Mouse (Mus musculus) thymus, adult 2 months (tissue): ENCODE measurements around the gene Dlgap1. TPM values are rescaled to one million over a fixed set of nuclear protein-coding genes. Genes with fewer than 3 reads are reported as not detected.

Source experiments
- DNase-seq: peaks from one replicate; pipeline ENCODE4 v3.0.0; 2021
- H3K27ac ChIP-seq: fragments of 200-500 bp; 2 replicates; pipeline ENCODE4 v1.5.1; 2012; ENCODE audit warnings: low read length, control low read depth; ENCODE audit not compliant: control insufficient read depth, insufficient read depth
- H3K27me3 ChIP-seq: fragments of 200-500 bp; 2 replicates; pipeline ENCODE4 v1.6.1; 2012; ENCODE audit warnings: mild to moderate bottlenecking, low read length, moderate library complexity, mixed read lengths; ENCODE audit not compliant: control insufficient read depth, insufficient read depth
- H3K36me3 ChIP-seq: fragments of 200-500 bp; 2 replicates; pipeline ENCODE4 v1.6.1; 2012; ENCODE audit warnings: mild to moderate bottlenecking, low read length, moderate library complexity; ENCODE audit not compliant: control insufficient read depth, insufficient read depth
- H3K4me1 ChIP-seq: fragments of 200-500 bp; replicated peaks from 2 replicates; pipeline ENCODE4 v1.6.1; 2012; ENCODE audit warnings: low read length; ENCODE audit not compliant: control insufficient read depth, insufficient read depth
- H3K4me3 ChIP-seq: fragments of 200-500 bp; 2 replicates; pipeline ENCODE4 v1.5.1; 2012; ENCODE audit warnings: mild to moderate bottlenecking, low read length, control low read depth, moderate library complexity; ENCODE audit not compliant: control insufficient read depth, insufficient read depth
- CTCF ChIP-seq: fragments of 200-500 bp; IDR thresholded peaks from 2 replicates; pipeline ENCODE4 v1.5.1; 2012; ENCODE audit warnings: mild to moderate bottlenecking, control low read depth, low read length, moderate library complexity, borderline replicate concordance; ENCODE audit not compliant: control insufficient read depth, poor library complexity, insufficient read depth; ENCODE audit errors: extremely low read depth
- POLR2A ChIP-seq: fragments of 200-500 bp; IDR thresholded peaks from 2 replicates; pipeline ENCODE4 v1.6.1; 2012; ENCODE audit warnings: mild to moderate bottlenecking, low read length, control low read depth, moderate library complexity; ENCODE audit not compliant: control insufficient read depth, poor library complexity, insufficient read depth; ENCODE audit errors: extremely low read depth
- WGBS: fragments of 180-500 bp; shearing (Covaris S2); methylation state at CpG from one replicate; pipeline ENCODE4 v1.1.7; 2018; 5-methylcytosine and 5-hydroxymethylcytosine counted together
- polyA plus RNA-seq: library from polyadenylated mRNA; depleted of rRNA; stranded (reverse); fragments of >200 nt; gene quantifications from 2 replicates; pipeline ENCODE4 v1.2.3, GENCODE M21; 2012

The Dlgap1 gene
- polyA plus RNA-seq, 1 experiment = 0.32 TPM

- Histone ChIP-seq H3K27ac (no peak overlapping the region), H3K36me3 (no peaks in the 10 kb centered on the region), H3K27me3 (no peaks in the 10 kb centered on the region), H3K4me1 (no peaks in the 10 kb centered on the region), H3K4me3 (no peak overlapping the region)
- WGBS = 88% methylated on average over 8 of the region's 8 CpGs
- no peak for DNase-seq
- TF ChIP-seq POLR2A (no peak), CTCF (no peak)
These were observed 493.4 kb downstream of the Dlgap1 start for GRCm38 (mm10) chr17:70462231-70462630.

GRCm38 (mm10) chr17:70462771-70463491, 494.1 kb downstream of the Dlgap1 start:
- 88% methylated on average over 8 of the region's 8 CpGs for WGBS
- H3K27me3 ChIP-seq = no peaks in the 10 kb centered on the region
- H3K4me3 ChIP-seq = no peak overlapping the region
- H3K27ac ChIP-seq = no peak overlapping the region
- DNase-seq = no peak
- no peaks in the 10 kb centered on the region for H3K4me1 ChIP-seq
- no peak for TF ChIP-seq POLR2A
- no peaks in the 10 kb centered on the region for H3K36me3 ChIP-seq

GRCm38 (mm10) chr17:70466413-70466812, 497.5 kb downstream of the Dlgap1 start:
- no peak overlapping the region for H3K4me3 ChIP-seq

GRCm38 (mm10) chr17:70470970-70471371, 502.1 kb downstream of the Dlgap1 start:
- DNase-seq = no peak
- H3K36me3 ChIP-seq = no peaks in the 10 kb centered on the region
- whole genome bisulfite sequencing = 83% methylated on average over 7 of the region's 7 CpGs
- H3K4me1 ChIP-seq = no peaks in the 10 kb centered on the region
- H3K4me3 ChIP-seq = no peak overlapping the region
- no peak overlapping the region for H3K27ac ChIP-seq
- TF ChIP-seq CTCF = no peak
- no peaks in the 10 kb centered on the region for H3K27me3 ChIP-seq

More at GRCm38 (mm10) chr17:70466413-70466812, 497.5 kb downstream of the Dlgap1 start:
- H3K27me3 ChIP-seq = no peaks in the 10 kb centered on the region
- no peaks in the 10 kb centered on the region for H3K4me1 ChIP-seq
- no peak overlapping the region for H3K27ac ChIP-seq
- no peak for TF ChIP-seq POLR2A
- no peak for TF ChIP-seq CTCF
- no peak for DNase-seq
- H3K36me3 ChIP-seq = no peaks in the 10 kb centered on the region
- 74% methylated on average over 4 of the region's 4 CpGs for WGBS

- H3K27ac ChIP-seq = no peak overlapping the region
- no peak for DNase-seq
- H3K27me3 ChIP-seq = no peaks in the 10 kb centered on the region
- no peak overlapping the region for H3K4me3 ChIP-seq
- H3K4me1 ChIP-seq = no peaks in the 10 kb centered on the region
- WGBS = 91% methylated on average over 7 of the region's 7 CpGs
- TF ChIP-seq CTCF (no peak), POLR2A (no peak)
- H3K36me3 ChIP-seq = no peaks in the 10 kb centered on the region
These were observed 503.3 kb downstream of the Dlgap1 start for GRCm38 (mm10) chr17:70472162-70472561.

- no peaks in the 10 kb centered on the region for H3K36me3 ChIP-seq
- 91% methylated on average over 4 of the region's 4 CpGs for WGBS
- no peaks in the 10 kb centered on the region for H3K4me1 ChIP-seq
- H3K4me3 ChIP-seq = no peak overlapping the region
- H3K27me3 ChIP-seq = no peaks in the 10 kb centered on the region
- no peak overlapping the region for H3K27ac ChIP-seq
- no peak for DNase-seq
- TF ChIP-seq POLR2A (no peak), CTCF (no peak)
These were observed 505.0 kb downstream of the Dlgap1 start for GRCm38 (mm10) chr17:70473871-70474270.

- Histone ChIP-seq H3K36me3 (no peaks in the 10 kb centered on the region), H3K4me3 (no peak overlapping the region), H3K4me1 (no peaks in the 10 kb centered on the region), H3K27me3 (no peaks in the 10 kb centered on the region), H3K27ac (no peak overlapping the region)
- TF ChIP-seq POLR2A (no peak), CTCF (no peak)
- WGBS = 90% methylated on average over 4 of the region's 4 CpGs
- no peak for DNase-seq
These were observed 514.8 kb downstream of the Dlgap1 start for GRCm38 (mm10) chr17:70483716-70484115.
